Mouse (Mus musculus): ENCODE data around the gene Cep162. TPM values are rescaled to one million over a fixed set of nuclear protein-coding genes. Genes with fewer than 3 reads are reported as not detected.

Gene Cep162
- total and polyA plus RNA-seq, 3 experiments = 6.2 to 13.2 (median 8.7) TPM

DNA sequence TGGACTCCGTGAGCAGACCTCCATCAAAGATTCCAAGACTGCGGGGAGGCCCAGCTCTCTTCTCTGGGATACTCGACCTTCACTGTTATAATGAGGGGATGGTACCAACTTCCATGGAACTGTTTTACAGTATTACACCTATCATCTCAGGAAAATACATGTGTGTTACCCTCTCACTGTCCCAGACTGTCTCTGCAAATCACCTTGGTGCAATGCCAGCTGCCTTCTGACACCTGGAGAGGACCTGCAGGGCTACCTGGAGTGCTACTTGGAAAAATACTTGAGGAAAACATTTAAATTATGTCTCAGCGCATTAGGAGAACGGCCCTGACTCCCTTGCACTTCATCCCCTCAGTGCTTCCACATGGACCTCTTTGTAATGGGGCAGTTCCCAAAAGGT lies 54.9 kb downstream of the Cep162 start:
- Histone ChIP-seq H3K36me3 (replicated peaks in 1 of 2; ENCODE audit: control insufficient read depth in 1 of 2, insufficient read depth in 1 of 2, low read length in 1 of 2) (peaks cover 61 to 86% of the 10 kb centered on the region in 2 experiments), H3K4me3 (replicated peaks in 1 of 3; ENCODE audit: low read depth in 2 of 3, low read length in 2 of 3, poor library complexity in 1 of 3) (no peak overlapping the region), H3K9ac (ENCODE audit: insufficient read depth, low read depth) (no peak overlapping the region), H3K9me3 (replicated peaks; ENCODE audit: low read length) (no peaks in the 10 kb centered on the region), H3K27ac (ENCODE audit: insufficient read depth, low read depth) (no peak overlapping the region), H3K79me2 (replicated peaks; ENCODE audit: control insufficient read depth, extremely low read depth, insufficient read depth, poor library complexity, severe bottlenecking) (no peaks in the 10 kb centered on the region), H3K4me1 (ENCODE audit: control insufficient read depth in 1 of 2, insufficient read depth in 2 of 2) (no peaks in the 10 kb centered on the region), H3K27me3 (replicated peaks) (no peaks in the 10 kb centered on the region), H3K4me2 (ENCODE audit: insufficient read depth, low read depth, poor library complexity, severe bottlenecking) (no peak overlapping the region)
- in situ Hi-C loops (cut with MboI; ENCODE audit: low pct_ligation_motif_present, low pct_unique_long_range_greater_than_20kb, low sequenced_read_pairs) = no loop called here
- TF ChIP-seq USF2 (conservative IDR thresholded peaks at IDR 0.05; ENCODE audit: low read depth, low read length) (no peak), RAD21 (IDR thresholded peaks at IDR 0.05; ENCODE audit: low read depth, low read length) (no peak), GABPA (IDR thresholded peaks at IDR 0.05; ENCODE audit: insufficient replicate concordance, low read depth, low read length) (no peak), MAX (IDR thresholded peaks at IDR 0.05; ENCODE audit: low read length) (no peak), ZNF384 (IDR thresholded peaks at IDR 0.05; ENCODE audit: low read depth, low read length) (no peak), TCF12 (IDR thresholded peaks at IDR 0.05; ENCODE audit: low read depth, low read length) (no peak), CTCF (conservative IDR thresholded peaks at IDR 0.05 in 1 of 2, IDR thresholded peaks at IDR 0.05 in 1 of 2; ENCODE audit: low read depth in 2 of 2, low read length in 2 of 2) (no peak), ZKSCAN1 (IDR thresholded peaks at IDR 0.05; ENCODE audit: borderline replicate concordance, low read depth, low read length) (no peak), POLR2A (IDR thresholded peaks at IDR 0.05; ENCODE audit: low read depth, low read length) (no peak), MYC (IDR thresholded peaks at IDR 0.05; ENCODE audit: low read depth, low read length) (no peak), MAFK (IDR thresholded peaks at IDR 0.05; ENCODE audit: insufficient replicate concordance, low read length) (no peak), JUN (IDR thresholded peaks at IDR 0.05; ENCODE audit: insufficient read depth, low read depth, low read length) (no peak), USF1 (IDR thresholded peaks at IDR 0.05; ENCODE audit: low read depth, low read length) (no peak), ZMIZ1 (IDR thresholded peaks at IDR 0.05; ENCODE audit: low read depth, low read length) (no peak), KAT2A (IDR thresholded peaks at IDR 0.05; ENCODE audit: insufficient replicate concordance, low read length) (no peak), CHD2 (IDR thresholded peaks at IDR 0.05; ENCODE audit: low read length) (no peak), ZC3H11A (IDR thresholded peaks at IDR 0.05; ENCODE audit: low read depth, low read length) (no peak), POLR2AphosphoS2 (IDR thresholded peaks at IDR 0.05; ENCODE audit: low read depth, low read length) (no peak), IRF4 (IDR thresholded peaks at IDR 0.05; ENCODE audit: low read depth, low read length) (no peak)
- no peak for DNase-seq (ENCODE audit: extremely low read depth)
- dilution Hi-C loops (cut with MboI; ENCODE audit: extremely low pct_ligation_motif_present, extremely low pct_unique_long_range_greater_than_20kb, low sequenced_read_pairs) = no loop called here

GRCm38 (mm10) chr9:87198036-87198435 lies 57.3 kb downstream of the Cep162 start:
- dilution Hi-C loops (cut with MboI; ENCODE audit: extremely low pct_ligation_motif_present, extremely low pct_unique_long_range_greater_than_20kb, low sequenced_read_pairs) = no loop called here

More at GRCm38 (mm10) chr9:87198036-87198435, 57.3 kb downstream of the Cep162 start:
- no peak overlapping the region for H3K4me2 ChIP-seq (ENCODE audit: insufficient read depth, low read depth, poor library complexity, severe bottlenecking)
- no peaks in the 10 kb centered on the region for H3K4me1 ChIP-seq (ENCODE audit: control insufficient read depth in 1 of 2, insufficient read depth in 2 of 2)
- no peaks in the 10 kb centered on the region for H3K27me3 ChIP-seq (replicated peaks)
- H3K9ac ChIP-seq (ENCODE audit: insufficient read depth, low read depth) = no peak overlapping the region
- in situ Hi-C loops (cut with MboI; ENCODE audit: low pct_ligation_motif_present, low pct_unique_long_range_greater_than_20kb, low sequenced_read_pairs) = no loop called here
- H3K4me3 ChIP-seq (replicated peaks in 1 of 3; ENCODE audit: low read depth in 2 of 3, low read length in 2 of 3, poor library complexity in 1 of 3) = no peak overlapping the region
- DNase-seq (ENCODE audit: extremely low read depth) = no peak
- H3K79me2 ChIP-seq (replicated peaks; ENCODE audit: control insufficient read depth, extremely low read depth, insufficient read depth, poor library complexity, severe bottlenecking) = no peaks in the 10 kb centered on the region
- peaks cover under 1% of the 10 kb centered on the region for H3K9me3 ChIP-seq (replicated peaks; ENCODE audit: low read length)
- peaks cover 53 to 85% of the 10 kb centered on the region in 2 experiments for H3K36me3 ChIP-seq (replicated peaks in 1 of 2; ENCODE audit: control insufficient read depth in 1 of 2, insufficient read depth in 1 of 2, low read length in 1 of 2)
- no peak overlapping the region for H3K27ac ChIP-seq (ENCODE audit: insufficient read depth, low read depth)
- TF ChIP-seq ZKSCAN1 (IDR thresholded peaks at IDR 0.05; ENCODE audit: borderline replicate concordance, low read depth, low read length) (no peak), ZMIZ1 (IDR thresholded peaks at IDR 0.05; ENCODE audit: low read depth, low read length) (no peak), MAX (IDR thresholded peaks at IDR 0.05; ENCODE audit: low read length) (no peak), USF1 (IDR thresholded peaks at IDR 0.05; ENCODE audit: low read depth, low read length) (no peak), TCF12 (IDR thresholded peaks at IDR 0.05; ENCODE audit: low read depth, low read length) (no peak), RCOR1 (conservative IDR thresholded peaks at IDR 0.05; ENCODE audit: low read depth, low read length) (no peak), USF2 (conservative IDR thresholded peaks at IDR 0.05; ENCODE audit: low read depth, low read length) (no peak), EP300 (IDR thresholded peaks at IDR 0.05; ENCODE audit: low read length) (no peak), IRF4 (IDR thresholded peaks at IDR 0.05; ENCODE audit: low read depth, low read length) (no peak), TBP (conservative IDR thresholded peaks at IDR 0.05; ENCODE audit: low read depth, low read length) (no peak), RAD21 (IDR thresholded peaks at IDR 0.05; ENCODE audit: low read depth, low read length) (no peak), BHLHE40 (IDR thresholded peaks at IDR 0.05; ENCODE audit: low read depth, low read length) (no peak), MXI1 (IDR thresholded peaks at IDR 0.05; ENCODE audit: low read depth, low read length) (no peak), MAFK (IDR thresholded peaks at IDR 0.05; ENCODE audit: insufficient replicate concordance, low read length) (no peak)
